Mouse (Mus musculus) bone marrow, adult 2 months (tissue): ENCODE data around the gene Ndrg4. TPM values are rescaled to one million over a fixed set of nuclear protein-coding genes. Genes with fewer than 3 reads are reported as not detected.
"Not testable (repeated sequence)": the region's sequence is repeated elsewhere in the genome, so short reads cannot be mapped to it uniquely, and the experiment has no call there.

Source experiments
- H3K27ac ChIP-seq: fragments of 200-500 bp; 2 replicates; pipeline ENCODE4 v1.5.1; 2012; ENCODE audit warnings: low read depth, mild to moderate bottlenecking, control low read depth, inconsistent platforms, low read length; ENCODE audit not compliant: control insufficient read depth, poor library complexity, insufficient read depth
- H3K4me1 ChIP-seq: fragments of 200-500 bp; 2 replicates; pipeline ENCODE4 v1.6.1; 2011; ENCODE audit warnings: low read length; ENCODE audit not compliant: control insufficient read depth, insufficient read depth
- H3K4me3 ChIP-seq: fragments of 200-500 bp; replicated peaks from 2 replicates; pipeline ENCODE3; 2011; ENCODE audit warnings: mild to moderate bottlenecking, low read depth, low read length, control low read depth; ENCODE audit not compliant: control insufficient read depth
- CTCF ChIP-seq: fragments of 200-500 bp; IDR thresholded peaks from 2 replicates; pipeline ENCODE4 v1.5.1; 2011; ENCODE audit warnings: low read length, control low read depth; ENCODE audit not compliant: control insufficient read depth, insufficient read depth
- POLR2A ChIP-seq: fragments of 200-500 bp; IDR thresholded peaks from 2 replicates; pipeline ENCODE4 v1.6.1; 2011; ENCODE audit warnings: low read depth, mild to moderate bottlenecking, control low read depth, low read length, borderline replicate concordance; ENCODE audit not compliant: control insufficient read depth
- WGBS: fragments of 180-500 bp; shearing (Covaris S2); methylation state at CpG from one replicate; pipeline ENCODE4 v1.1.7; 2018; 5-methylcytosine and 5-hydroxymethylcytosine counted together
- polyA plus RNA-seq: library from polyadenylated mRNA; stranded (reverse); fragments of >200 nt; gene quantifications from 2 replicates; pipeline ENCODE4 v1.2.4, GENCODE M21; 2011; ENCODE audit warnings: low replicate concordance; ENCODE audit not compliant: missing spikeins, insufficient read depth, insufficient read length

The Ndrg4 gene
- polyA plus RNA-seq, 1 experiment = 3.5 TPM

DNA sequence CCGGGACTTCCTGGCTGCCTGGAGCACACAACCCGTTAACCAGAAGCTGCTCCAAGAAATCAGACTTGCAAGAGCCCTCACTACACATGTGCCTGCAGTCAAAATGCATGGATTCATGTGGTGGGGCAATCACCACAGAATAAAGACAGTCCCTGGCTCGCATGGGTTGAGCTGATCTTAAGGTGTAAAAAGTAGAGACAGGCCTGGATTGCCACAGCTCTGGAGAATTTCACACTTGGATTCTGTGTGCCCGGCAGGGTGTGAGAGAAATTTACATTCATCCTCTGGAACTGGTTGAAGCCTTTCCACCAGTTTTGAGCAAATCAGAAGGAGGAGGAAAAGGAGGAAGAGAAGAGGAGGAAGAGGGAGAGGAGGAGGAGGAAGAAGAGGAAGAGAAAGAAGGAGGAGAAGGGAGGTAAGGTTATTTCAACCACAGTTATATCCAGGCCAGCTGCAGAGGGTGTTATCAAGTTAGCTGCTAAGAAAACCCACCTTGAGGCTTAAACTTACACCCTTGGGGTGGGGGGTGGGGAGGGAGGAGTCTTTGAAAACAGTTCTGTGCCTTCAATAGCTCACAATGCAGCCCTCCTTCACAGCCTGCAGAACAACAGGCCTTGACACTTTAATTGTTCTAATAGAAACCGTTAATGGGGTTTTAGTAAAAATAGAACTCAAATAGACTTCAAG, 20.3 kb upstream of the Ndrg4 start:
- Histone ChIP-seq H3K4me3 (no peak overlapping the region), H3K4me1 (no peaks in the 10 kb centered on the region), H3K27ac (no peak overlapping the region)
- TF ChIP-seq CTCF (no peak), POLR2A (no peak)
- WGBS = 71% methylated on average over 5 of the region's 5 CpGs

DNA sequence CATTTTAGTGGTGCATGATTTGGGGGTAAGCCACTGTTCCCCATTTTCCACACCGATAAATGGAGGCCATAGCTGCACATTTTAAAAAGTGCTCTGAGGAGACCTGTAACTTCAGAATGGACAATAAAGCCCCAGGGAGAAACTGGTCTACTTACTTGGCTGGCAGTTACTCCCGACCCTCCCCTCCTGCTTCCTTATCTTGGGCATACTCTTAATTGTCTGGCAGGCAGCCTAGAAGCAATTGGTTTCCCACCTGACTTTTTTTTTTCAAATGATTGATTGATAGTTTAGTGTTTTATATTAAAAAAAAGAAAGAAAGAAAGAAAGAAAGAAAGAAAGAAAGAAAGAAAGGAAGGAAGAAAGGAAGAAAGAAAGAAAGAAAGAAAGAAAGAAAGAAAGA, 19.3 kb upstream of the Ndrg4 start:
- WGBS = 44% methylated on average over 2 of the region's 2 CpGs
- Histone ChIP-seq H3K4me1 (no peaks in the 10 kb centered on the region), H3K27ac (no peak overlapping the region), H3K4me3 (no peak overlapping the region)
- TF ChIP-seq CTCF = no peak
- no peak for TF ChIP-seq POLR2A

GRCm38 (mm10) chr8:95660334-95660882, 16.4 kb upstream of the Ndrg4 start:
- TF ChIP-seq CTCF (no peak), POLR2A (no peak)
- Histone ChIP-seq H3K4me3 (no peak overlapping the region), H3K27ac (no peak overlapping the region), H3K4me1 (peaks cover 1% of the 10 kb centered on the region; the same call in 1 of the 2 replicates)
- 79% methylated on average over 6 of the region's 6 CpGs for WGBS

DNA sequence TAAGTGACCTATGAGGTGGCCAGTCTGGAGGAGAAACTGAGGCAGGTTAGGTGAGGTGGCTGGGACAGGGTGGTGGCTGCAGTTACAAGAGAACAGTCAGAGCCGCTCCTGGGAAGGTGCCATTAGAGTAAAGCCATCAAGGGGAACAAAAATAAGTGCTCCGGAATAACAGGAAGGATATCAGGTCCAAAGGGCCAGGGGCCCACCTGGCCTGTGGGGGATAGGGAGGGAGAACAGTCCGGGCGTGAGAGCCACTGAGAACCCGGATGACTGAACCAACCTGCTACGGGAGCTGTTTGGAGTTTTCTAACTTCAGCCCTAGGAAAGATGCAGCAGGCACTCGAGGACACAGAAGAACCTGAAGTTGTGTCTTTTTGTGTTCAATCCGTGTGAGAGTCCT, 15.7 kb upstream of the Ndrg4 start:
- Histone ChIP-seq H3K4me1 (peaks cover 1% of the 10 kb centered on the region; the same call in 1 of the 2 replicates), H3K27ac (no peak overlapping the region), H3K4me3 (no peak overlapping the region)
- WGBS = 69% methylated on average over 8 of the region's 8 CpGs
- TF ChIP-seq POLR2A (no peak), CTCF (no peak)

DNA sequence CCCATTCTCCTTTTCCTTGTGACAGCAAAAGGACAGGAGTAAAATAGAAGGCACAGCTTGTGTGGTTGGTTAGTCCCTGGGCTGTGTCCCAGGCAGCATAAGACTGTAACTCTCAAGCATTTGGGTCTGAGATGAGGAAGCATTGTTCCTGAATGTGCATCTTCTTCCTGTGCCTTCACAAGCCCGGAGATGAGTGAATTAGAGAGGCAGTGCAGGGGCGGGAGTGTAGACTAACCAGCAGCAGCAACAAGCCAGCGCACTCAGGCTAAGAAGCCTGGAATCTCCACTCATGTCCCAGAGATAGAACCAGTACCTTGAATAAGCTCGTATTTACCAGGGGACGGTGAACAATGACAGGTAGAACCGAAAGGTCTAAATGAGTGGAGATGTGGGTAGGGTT, 15.2 kb upstream of the Ndrg4 start:
- 78% methylated on average over 6 of the region's 6 CpGs for WGBS
- peaks cover 1% of the 10 kb centered on the region; the same call in 1 of the 2 replicates for H3K4me1 ChIP-seq
- TF ChIP-seq POLR2A (no peak), CTCF (no peak)
- no peak overlapping the region for H3K4me3 ChIP-seq
- no peak overlapping the region for H3K27ac ChIP-seq

DNA sequence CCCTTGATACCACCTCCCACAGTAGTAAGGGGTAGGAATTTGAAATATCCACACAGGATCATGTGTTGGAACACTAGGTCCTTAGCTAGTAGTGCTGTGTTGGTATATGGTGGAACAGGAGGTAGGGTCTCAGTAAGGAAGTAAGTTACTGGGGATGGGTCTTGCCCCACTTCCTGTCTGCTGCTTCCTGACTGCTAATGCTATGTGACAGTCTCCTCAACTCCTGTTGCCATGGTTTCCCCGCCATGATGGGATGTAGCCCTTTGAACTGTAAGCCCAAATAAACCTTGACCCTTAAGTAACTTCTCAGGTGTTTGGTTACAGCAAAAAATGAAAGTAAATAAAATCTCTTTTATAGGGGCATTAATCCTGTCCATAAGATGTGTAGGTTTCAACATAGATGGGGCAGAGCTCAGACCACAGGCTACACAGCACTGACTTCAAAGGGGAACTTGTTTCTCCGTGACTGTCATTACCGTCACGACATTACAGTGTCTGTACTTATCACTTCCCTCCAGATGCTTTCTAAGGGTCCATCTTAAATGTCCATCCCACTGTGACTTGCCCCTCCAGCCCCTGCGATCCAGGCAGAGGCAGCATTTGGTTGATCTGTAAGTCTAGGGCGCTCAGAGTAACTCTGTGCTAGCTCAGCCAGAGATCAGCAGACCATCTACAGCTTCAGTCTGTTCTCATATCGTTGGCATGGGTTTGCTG, 13.7 kb upstream of the Ndrg4 start:
- Histone ChIP-seq H3K27ac (no peak overlapping the region), H3K4me1 (peaks cover 1% of the 10 kb centered on the region; the same call in 1 of the 2 replicates), H3K4me3 (no peak overlapping the region)
- 61% methylated on average over 7 of the region's 7 CpGs for WGBS
- TF ChIP-seq POLR2A (no peak), CTCF (no peak)

- H3K4me1 ChIP-seq = peaks cover 1% of the 10 kb centered on the region; the same call in 1 of the 2 replicates
- no peak overlapping the region for H3K4me3 ChIP-seq
- H3K27ac ChIP-seq = no peak overlapping the region
- 67% methylated on average over 4 of the region's 4 CpGs for WGBS
- TF ChIP-seq POLR2A (no peak), CTCF (no peak)
Observed at GRCm38 (mm10) chr8:95663599-95663949, 13.2 kb upstream of the Ndrg4 start.

- not testable (repeated sequence) for H3K27ac ChIP-seq, H3K4me3 ChIP-seq, H3K4me1 ChIP-seq
- WGBS = 86% methylated on average over 11 of the region's 11 CpGs
Observed at GRCm38 (mm10) chr8:95665813-95666452, 10.8 kb upstream of the Ndrg4 start.
